Mouse (Mus musculus) adipose tissue, adult 10 weeks (tissue): Measurements from ENCODE around the gene Igf2bp2. TPM values are rescaled to one million over a fixed set of nuclear protein-coding genes. Genes with fewer than 3 reads are reported as not detected.

Experiments
- polyA plus RNA-seq: library from polyadenylated mRNA; stranded (reverse); fragments of 350-450 nt; fragmentation: Illumina TruSeq; extraction: RNeasy Lipid Tissue Mini Kit (QIAGEN cat#74804); gene quantifications from one replicate; pipeline ENCODE4 v1.2.3, GENCODE M21; 2014; ENCODE audit warnings: low read depth, low replicate concordance

Gene Igf2bp2
- polyA plus RNA-seq, result 3.2 TPM

GRCm38 (mm10) chr16:22162512-22163455 is at the start of gene Igf2bp2:
Igf2bp2 (minus strand) TSS chr16:22163299.

GRCm38 (mm10) chr16:22009099-22009584 is 154.0 kb downstream of the Igf2bp2 start, which contains the start of gene Senp2:
Senp2 (plus strand) TSS chr16:22009484.

Other genes with a start within 250 kb of the Igf2bp2 start
- 4.9 TPM for gene Tmem41a, start 215.7 kb downstream of the Igf2bp2 start, polyA plus RNA-seq
- 0.32 TPM for gene Liph, start 167.6 kb downstream of the Igf2bp2 start, polyA plus RNA-seq
- gene Senp2, start 153.8 kb downstream of the Igf2bp2 start, polyA plus RNA-seq, result 30.7 TPM
- 103 TPM for gene Tra2b, start 102.7 kb upstream of the Igf2bp2 start, polyA plus RNA-seq